8 mouse cellular contexts compared by ENCODE assay signal in genomic region chr17:34024861-34025755, GRCm38 (mm10). TPM values are rescaled to one million over a fixed set of nuclear protein-coding genes. Genes with fewer than 3 reads are reported as not detected.
DNase-seq lines count a peak whose midpoint lies in the region; ATAC-seq and TF ChIP-seq lines count a peak whose summit lies in the region.

No protein-coding gene starts in this region.

- peak; percentile 29 to 38 for DNase-seq in layer of hippocampus, postnatal 25 days (ENCODE audit: extremely low spot score in 1 of 2, low spot score in 1 of 2)
- DNase-seq in layer of hippocampus, postnatal 36 days, result no peak
- peak; percentile 73 for DNase-seq in forebrain, embryonic 14.5 days (ENCODE audit: low spot score)
- DNase-seq in liver, result peak; percentile 34
- DNase-seq in retina, postnatal 1 day, result peak; percentile 72
- no peak for DNase-seq in urinary bladder, adult 18-20 months (ENCODE audit: low spot score in 2 of 2)
- no peak for DNase-seq in urinary bladder, postnatal 25 days (ENCODE audit: low spot score)

- no peaks in the 10 kb centered on the region for H3K27me3 ChIP-seq in forebrain, embryonic 14.5 days (replicated peaks; ENCODE audit: control insufficient read depth, insufficient read depth, low read length)

- peaks cover 46% of the 10 kb centered on the region for H3K36me3 ChIP-seq in forebrain, embryonic 14.5 days (ENCODE audit: control insufficient read depth, insufficient read depth, low read length)

- H3K4me2 ChIP-seq in forebrain, embryonic 14.5 days (ENCODE audit: low read length), result peak overlapping the region; percentile 95

- peak overlapping the region; percentile 97 for H3K9ac ChIP-seq in forebrain, embryonic 14.5 days (ENCODE audit: low read length)

- TF ChIP-seq POLR2A in bone marrow macrophage, adult 2 months (IDR thresholded peaks at IDR 0.05; ENCODE audit: borderline replicate concordance, low read depth, low read length), result no peak

- peak overlapping the region; percentile 69 for H3K4me3 ChIP-seq in bone marrow macrophage, adult 2 months (ENCODE audit: insufficient read depth, low read length)
- H3K4me3 ChIP-seq in forebrain, embryonic 14.5 days (ENCODE audit: low read depth, low read length), result peak overlapping the region; percentile 76

- WGBS in forebrain, embryonic 14.5 days, result under 1% methylated on average over 50 of the region's 57 CpGs

- H3K27ac ChIP-seq in bone marrow macrophage, adult 2 months (ENCODE audit: insufficient read depth, low read depth, low read length), result peak overlapping the region; percentile 23; the same call in 1 of the 2 replicates
- H3K27ac ChIP-seq in forebrain, embryonic 14.5 days (ENCODE audit: low read depth, low read length), result peak overlapping the region; percentile 98

- no peaks in the 10 kb centered on the region for H3K9me3 ChIP-seq in forebrain, embryonic 14.5 days (replicated peaks; ENCODE audit: control insufficient read depth, low read length)

- peaks cover 24% of the 10 kb centered on the region for H3K4me1 ChIP-seq in bone marrow macrophage, adult 2 months (ENCODE audit: control insufficient read depth, insufficient read depth, low read length)
- peaks cover 29% of the 10 kb centered on the region for H3K4me1 ChIP-seq in forebrain, embryonic 14.5 days (ENCODE audit: control insufficient read depth, insufficient read depth, low read length)

- TF ChIP-seq CTCF in bone marrow macrophage, adult 2 months (IDR thresholded peaks at IDR 0.05; ENCODE audit: low read depth, low read length), result no peak

- ATAC-seq in forebrain, embryonic 14.5 days, result peak; percentile 16

RNA-seq across cellular contexts. Expression of gene Ring1, which starts 0.6 kb away (rescaled TPM):
- total RNA-seq in layer of hippocampus, postnatal 25 days (2021), result 10 to 100 TPM; 37.1 to 44.3 TPM
- 10 to 100 TPM; 39.6 to 42.9 TPM for total RNA-seq in layer of hippocampus, postnatal 36 days (2021)
- polyA plus RNA-seq in bone marrow macrophage, adult 2 months (2012; ENCODE audit: insufficient read depth, insufficient read length, missing spikeins), result 22.8 and 22.9 TPM in 2 replicates
- polyA plus RNA-seq in forebrain, embryonic 14.5 days (2014; fragmentation: Nextera tagmentation; extraction: Ambion mirVana), result 6.7 and 7.4 TPM in 2 replicates

RNA-seq across cellular contexts. Expression of gene H2-Ke6, which starts 2.8 kb away (rescaled TPM):
- total RNA-seq in layer of hippocampus, postnatal 25 days (2021), result 10 to 100 TPM; 54.3 to 63.9 TPM
- 10 to 100 TPM; 60.2 to 61.7 TPM for total RNA-seq in layer of hippocampus, postnatal 36 days (2021)
- 64.2 and 78.0 TPM in 2 replicates for polyA plus RNA-seq in bone marrow macrophage, adult 2 months (2012; ENCODE audit: insufficient read depth, insufficient read length, missing spikeins)
- polyA plus RNA-seq in forebrain, embryonic 14.5 days (2014; fragmentation: Nextera tagmentation; extraction: Ambion mirVana), result 60.2 and 75.4 TPM in 2 replicates

RNA-seq across cellular contexts. Expression of gene Slc39a7, which starts 6.4 kb away (rescaled TPM):
- 10 to 100 TPM; 94.3 to 95.5 TPM for total RNA-seq in layer of hippocampus, postnatal 25 days (2021)
- total RNA-seq in layer of hippocampus, postnatal 36 days (2021), result 10 to 100 TPM; 88.5 to 92.6 TPM
- polyA plus RNA-seq in bone marrow macrophage, adult 2 months (2012; ENCODE audit: insufficient read depth, insufficient read length, missing spikeins), result 62.3 and 70.1 TPM in 2 replicates
- polyA plus RNA-seq in forebrain, embryonic 14.5 days (2014; fragmentation: Nextera tagmentation; extraction: Ambion mirVana), result 78.3 and 84.1 TPM in 2 replicates

RNA-seq across cellular contexts. Expression of gene Rxrb, which starts 6.5 kb away (rescaled TPM):
- total RNA-seq in layer of hippocampus, postnatal 25 days (2021), result 10 to 100 TPM; 76.0 to 83.6 TPM
- 10 to 100 TPM; 77.8 to 79.2 TPM for total RNA-seq in layer of hippocampus, postnatal 36 days (2021)
- 50.2 and 51.9 TPM in 2 replicates for polyA plus RNA-seq in bone marrow macrophage, adult 2 months (2012; ENCODE audit: insufficient read depth, insufficient read length, missing spikeins)
- 21.4 and 27.7 TPM in 2 replicates for polyA plus RNA-seq in forebrain, embryonic 14.5 days (2014; fragmentation: Nextera tagmentation; extraction: Ambion mirVana)

RNA-seq across cellular contexts. Expression of gene Col11a2, which starts 14.1 kb away (rescaled TPM):
- 10 to 100 TPM; 23.5 to 25.3 TPM for total RNA-seq in layer of hippocampus, postnatal 25 days (2021)
- total RNA-seq in layer of hippocampus, postnatal 36 days (2021), result 10 to 100 TPM; 20.3 to 21.8 TPM
- 0.51 and 0.61 TPM in 2 replicates for polyA plus RNA-seq in bone marrow macrophage, adult 2 months (2012; ENCODE audit: insufficient read depth, insufficient read length, missing spikeins)
- 0.95 and 1.6 TPM in 2 replicates for polyA plus RNA-seq in forebrain, embryonic 14.5 days (2014; fragmentation: Nextera tagmentation; extraction: Ambion mirVana)

Comparison
In these comparisons a context has a peak if more than half of its experiments do, and no peak if none do; other contexts are left out.
1. DNase-seq: peak in layer of hippocampus, postnatal 25 days (2 of 2), forebrain, embryonic 14.5 days (single experiment), liver (single experiment) and retina, postnatal 1 day (single experiment); none in layer of hippocampus, postnatal 36 days (0 of 2), urinary bladder, adult 18-20 months (0 of 2) and urinary bladder, postnatal 25 days (single experiment).